Mouse (Mus musculus) limb, embryonic 15.5 days (tissue): ENCODE measurements around the gene Rara. TPM values are rescaled to one million over a fixed set of nuclear protein-coding genes. Genes with fewer than 3 reads are reported as not detected.
"Not testable (repeated sequence)": the region's sequence is repeated elsewhere in the genome, so short reads cannot be mapped to it uniquely, and the experiment has no call there.

Source experiments
- ATAC-seq: fragments of 200-750 bp; cut with Nextera tagmentation; 2 replicates; pipeline ENCODE4 v1.8.0; 2017; ENCODE audit warnings: low read depth, moderate TSS enrichment; ENCODE audit not compliant: insufficient number of reproducible peaks, low FRiP score, low TSS enrichment
- H3K27ac ChIP-seq: fragments of 300-500 bp; sonication (generic); 2 replicates; pipeline ENCODE4 v1.5.1; 2015; ENCODE audit warnings: moderate library complexity, mild to moderate bottlenecking, inconsistent platforms
- H3K27me3 ChIP-seq: fragments of 300-500 bp; sonication (generic); 2 replicates; pipeline ENCODE4 v1.6.1; 2015; ENCODE audit warnings: inconsistent platforms
- H3K36me3 ChIP-seq: fragments of 300-500 bp; sonication (generic); 2 replicates; pipeline ENCODE4 v1.6.1; 2015; ENCODE audit warnings: inconsistent platforms
- H3K4me1 ChIP-seq: fragments of 300-500 bp; sonication (generic); 2 replicates; pipeline ENCODE4 v1.6.1; 2015; ENCODE audit warnings: inconsistent platforms
- H3K4me2 ChIP-seq: fragments of 300-500 bp; sonication (generic); 2 replicates; pipeline ENCODE4 v1.6.1; 2015; ENCODE audit warnings: mild to moderate bottlenecking, inconsistent platforms
- H3K4me3 ChIP-seq: fragments of 300-500 bp; sonication (generic); 2 replicates; pipeline ENCODE4 v1.5.1; 2015; ENCODE audit warnings: mild to moderate bottlenecking, inconsistent platforms
- H3K9ac ChIP-seq: fragments of 300-500 bp; sonication (generic); 2 replicates; pipeline ENCODE4 v1.6.1; 2015; ENCODE audit warnings: inconsistent platforms
- H3K9me3 ChIP-seq: fragments of 300-500 bp; sonication (generic); 2 replicates; pipeline ENCODE4 v1.6.1; 2016; ENCODE audit warnings: inconsistent platforms
- WGBS: fragments of 180-500 bp; shearing (Covaris S2); methylation state at CpG from one replicate; pipeline ENCODE4 v1.1.7; 2015; 5-methylcytosine and 5-hydroxymethylcytosine counted together
- polyA plus RNA-seq: library from polyadenylated mRNA; unstranded; fragments of >200 nt; fragmentation: Nextera tagmentation; extraction: Ambion mirVana; gene quantifications from 2 replicates; pipeline ENCODE4 v1.2.1, GENCODE M21; 2015

The Rara gene
- polyA plus RNA-seq, 1 experiment from 2014 or later, result 43.9 TPM

DNA sequence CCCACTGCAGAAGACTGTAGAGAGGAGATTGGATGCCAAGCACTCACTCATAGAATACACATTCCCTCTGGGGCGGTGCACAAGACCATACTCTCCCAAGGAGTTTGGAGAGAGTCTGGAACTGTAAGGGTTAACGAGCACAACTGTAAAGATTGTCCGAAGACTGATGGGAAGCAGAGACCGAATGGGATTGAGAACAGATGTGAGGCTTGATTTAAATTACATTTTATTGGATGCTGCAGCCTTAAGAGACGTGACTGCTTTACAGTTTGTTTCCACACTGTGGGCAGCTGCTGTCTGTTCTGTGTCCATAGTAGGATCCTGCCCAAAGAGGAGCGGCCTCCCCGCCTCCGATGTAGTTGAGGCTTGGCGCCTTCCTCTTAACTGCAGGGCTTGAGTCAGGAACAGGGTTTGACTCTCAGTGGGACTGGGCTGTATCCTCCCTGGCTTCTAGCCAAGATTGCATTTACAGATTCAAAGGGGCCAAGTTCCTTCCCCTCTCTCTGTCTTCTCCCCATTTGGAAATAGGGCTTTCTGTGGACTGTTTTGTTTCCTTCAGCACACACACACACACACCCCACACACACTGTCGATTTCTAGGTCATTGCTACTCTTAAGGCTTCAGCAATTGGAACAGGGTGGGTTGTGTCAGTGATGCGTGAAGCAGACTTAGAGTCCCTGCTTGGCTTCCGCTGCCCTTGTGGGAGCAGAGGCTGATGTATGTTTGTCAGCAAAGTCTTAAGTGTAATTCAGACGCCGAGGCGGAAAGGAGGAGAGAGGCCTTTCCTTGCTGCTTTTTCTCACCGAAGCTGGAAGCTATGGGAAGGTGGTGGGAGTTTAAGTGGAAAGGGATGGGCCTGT is 4.5 kb upstream of the Rara start:
- Histone ChIP-seq H3K4me2 (peak overlapping the region; percentile 25), H3K4me1 (peaks cover 67% of the 10 kb centered on the region), H3K36me3 (peaks cover 13% of the 10 kb centered on the region; the same call in 1 of the 2 replicates), H3K27ac (peak overlapping the region; percentile 89)
- 19% methylated on average over 16 of the region's 16 CpGs for WGBS
- not testable (repeated sequence) for H3K9ac ChIP-seq, H3K27me3 ChIP-seq, H3K9me3 ChIP-seq, H3K4me3 ChIP-seq
- ATAC-seq, result peak; percentile 77

DNA sequence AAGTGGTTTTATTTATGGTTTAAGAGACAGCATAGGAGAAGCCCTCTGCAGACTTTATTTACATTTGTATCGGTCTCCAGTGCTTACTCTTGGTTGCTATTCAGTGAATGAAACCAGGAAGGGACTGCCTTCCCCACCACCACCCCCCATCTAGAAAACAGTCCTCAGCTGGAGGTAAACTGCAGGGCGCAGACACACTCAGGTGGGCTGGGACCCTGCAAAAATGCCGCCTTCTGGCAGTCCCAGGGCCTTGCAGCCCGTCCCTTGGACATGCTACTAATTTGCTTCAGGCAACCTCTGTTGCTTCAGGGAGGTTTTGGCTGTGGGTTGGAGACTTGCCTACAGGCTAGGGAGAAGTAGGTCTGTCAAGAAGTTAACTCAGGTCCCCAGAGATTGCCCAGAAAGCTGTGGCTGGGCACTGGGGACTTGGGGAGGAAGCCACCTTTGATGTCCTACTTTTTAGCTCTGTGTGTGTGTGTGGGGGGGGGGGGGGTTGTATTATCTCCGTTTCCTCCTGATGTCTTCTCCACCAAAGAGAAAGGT is 2.9 kb upstream of the Rara start:
- ATAC-seq, result no peak
- Histone ChIP-seq H3K36me3 (peaks cover 4% of the 10 kb centered on the region; the same call in 1 of the 2 replicates), H3K9ac (no peak overlapping the region), H3K4me1 (peaks cover 79% of the 10 kb centered on the region), H3K9me3 (no peaks in the 10 kb centered on the region), H3K27me3 (no peaks in the 10 kb centered on the region), H3K27ac (peak overlapping the region; percentile 89), H3K4me2 (peak overlapping the region; percentile 33), H3K4me3 (no peak overlapping the region)
- WGBS, result 23% methylated on average over 5 of the region's 5 CpGs

DNA sequence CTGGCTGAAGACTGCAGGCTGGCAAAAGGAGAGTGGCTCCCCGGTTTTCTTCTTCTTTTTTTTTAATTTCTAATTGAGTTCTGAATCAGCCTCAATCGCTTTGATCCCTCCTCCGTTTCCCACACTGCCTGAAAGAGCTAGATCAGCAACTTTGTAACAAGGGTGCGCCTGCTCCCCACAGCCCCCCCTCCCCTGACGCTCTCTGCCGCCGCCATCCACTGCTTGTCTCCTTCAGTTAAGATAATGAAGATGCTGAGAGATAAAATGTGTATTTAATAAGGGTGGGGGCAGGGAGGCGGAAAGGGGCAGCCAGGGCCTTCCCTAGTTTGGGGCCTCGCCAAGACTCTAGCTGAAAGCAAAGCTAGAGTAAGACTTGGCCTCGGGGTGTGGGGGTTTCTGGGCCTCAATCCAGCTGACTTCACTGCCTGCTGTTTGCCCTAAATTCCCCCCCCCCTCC is 2.3 kb upstream of the Rara start:
- no peaks in the 10 kb centered on the region for H3K36me3 ChIP-seq
- peak overlapping the region; percentile 89 for H3K27ac ChIP-seq
- peak overlapping the region; percentile 33 for H3K4me2 ChIP-seq
- no peak overlapping the region for H3K9ac ChIP-seq
- peaks cover 85% of the 10 kb centered on the region for H3K4me1 ChIP-seq
- 9% methylated on average over 10 of the region's 10 CpGs for WGBS
- no peak for ATAC-seq
- H3K4me3 ChIP-seq, result peak overlapping the region; percentile 5; the same call in 1 of the 2 replicates
- H3K9me3 ChIP-seq, result no peaks in the 10 kb centered on the region
- no peaks in the 10 kb centered on the region for H3K27me3 ChIP-seq

DNA sequence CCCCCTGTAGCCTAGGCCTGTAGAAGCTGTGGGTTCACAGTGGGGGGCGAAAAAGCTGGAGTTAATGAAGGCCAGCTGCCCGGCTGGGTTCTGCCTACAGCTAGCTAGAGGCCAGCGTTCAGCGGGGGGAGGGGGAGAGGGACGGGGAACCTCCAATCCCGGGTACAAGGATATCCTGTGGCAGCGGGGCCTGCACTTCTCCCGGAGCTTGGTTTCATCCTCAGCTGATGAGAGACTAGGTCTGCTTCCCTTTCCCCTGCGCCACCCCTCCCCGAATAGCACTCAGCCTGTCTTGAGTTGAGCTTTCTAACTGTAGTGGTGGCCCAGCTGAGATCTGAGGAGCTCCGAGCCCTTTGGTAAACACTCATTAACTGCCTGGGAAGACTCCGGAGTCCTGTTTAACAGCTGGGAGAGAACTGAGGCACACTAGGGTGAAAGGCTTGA is 1.7 kb upstream of the Rara start:
- H3K4me1 ChIP-seq, result peaks cover 91% of the 10 kb centered on the region
- 2% methylated on average over 12 of the region's 12 CpGs for WGBS
- peak overlapping the region; percentile 33 for H3K4me2 ChIP-seq
- H3K27ac ChIP-seq, result peak overlapping the region; percentile 89
- H3K9me3 ChIP-seq, result no peaks in the 10 kb centered on the region
- ATAC-seq, result peak; percentile 27
- H3K36me3 ChIP-seq, result no peaks in the 10 kb centered on the region
- H3K9ac ChIP-seq, result no peak overlapping the region
- no peaks in the 10 kb centered on the region for H3K27me3 ChIP-seq
- peak overlapping the region; percentile 5; the same call in 1 of the 2 replicates for H3K4me3 ChIP-seq

DNA sequence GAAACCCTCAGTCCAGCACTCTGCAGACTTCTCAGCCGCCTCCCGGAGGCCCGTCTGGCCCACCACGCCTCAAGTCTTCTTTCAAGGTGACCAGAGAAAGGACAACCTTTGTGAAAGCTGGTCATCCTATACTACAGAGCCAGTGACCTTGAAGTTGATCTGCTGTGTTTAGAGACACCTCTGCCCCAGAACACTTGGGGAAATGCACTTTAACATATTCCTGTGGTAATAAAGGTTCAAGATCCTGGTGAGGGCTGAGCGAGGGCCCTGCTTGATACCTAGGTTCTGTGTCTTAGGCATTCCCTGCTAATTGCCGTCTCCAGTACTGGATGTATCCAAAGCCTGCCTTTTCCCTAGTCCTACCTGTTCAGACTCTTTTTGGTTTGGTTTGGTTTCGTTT is 1.1 kb upstream of the Rara start:
- ATAC-seq, result no peak
- H3K4me2 ChIP-seq, result peak overlapping the region; percentile 33; the same call in 1 of the 2 replicates
- H3K4me1 ChIP-seq, result peaks cover 97% of the 10 kb centered on the region
- H3K27ac ChIP-seq, result peak overlapping the region; percentile 89
- WGBS, result 58% methylated on average over 7 of the region's 7 CpGs
- H3K9ac ChIP-seq, result no peak overlapping the region
- H3K36me3 ChIP-seq, result no peaks in the 10 kb centered on the region
- H3K9me3 ChIP-seq, result no peaks in the 10 kb centered on the region
- no peaks in the 10 kb centered on the region for H3K27me3 ChIP-seq
- H3K4me3 ChIP-seq, result 0 out of 2 replicates have a peak overlapping the region, but pooled peaks have one; percentile 5

DNA sequence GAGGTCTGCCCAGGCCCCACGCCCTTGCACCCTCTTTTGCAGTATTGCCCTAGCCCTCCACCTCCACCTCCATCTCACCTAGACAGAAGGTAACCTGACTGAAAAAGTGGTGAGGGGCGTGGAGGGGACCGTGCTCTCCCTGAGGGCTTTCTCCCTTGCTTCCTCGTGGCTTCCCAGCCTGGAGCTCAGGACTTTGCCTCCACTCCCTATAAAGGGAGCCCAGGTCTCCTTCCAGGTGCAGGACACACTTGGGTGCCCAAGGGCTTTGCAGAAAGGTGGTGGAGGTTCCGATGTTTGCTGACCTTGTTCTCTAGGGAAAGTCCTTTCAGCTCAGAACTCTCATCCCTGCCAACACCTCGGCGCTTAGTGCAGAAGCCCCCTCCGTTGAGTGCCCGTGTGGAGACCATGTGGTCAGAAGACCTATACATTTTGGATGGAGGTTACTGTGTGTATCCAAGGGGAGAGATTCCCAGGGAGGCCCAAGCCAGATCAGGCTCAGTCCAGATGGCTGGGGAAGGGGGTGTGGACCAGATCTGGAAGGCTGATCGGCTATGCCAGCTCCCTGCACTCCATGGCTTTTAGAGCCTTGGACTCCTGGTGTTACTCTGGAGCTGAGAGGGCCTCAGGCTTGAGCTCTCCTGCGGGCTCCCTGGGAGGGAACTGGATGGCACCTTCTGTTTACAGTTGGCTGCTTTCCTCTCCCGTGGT is 722 bp downstream of the Rara start:
- Histone ChIP-seq H3K4me1 (peaks cover 100% of the 10 kb centered on the region), H3K4me3 (peak overlapping the region; percentile 64), H3K9me3 (no peaks in the 10 kb centered on the region), H3K36me3 (no peaks in the 10 kb centered on the region), H3K27ac (peak overlapping the region; percentile 94), H3K9ac (peak overlapping the region; percentile 63), H3K27me3 (no peaks in the 10 kb centered on the region), H3K4me2 (peak overlapping the region; percentile 82)
- no peak for ATAC-seq
- 3% methylated on average over 12 of the region's 12 CpGs for WGBS

DNA sequence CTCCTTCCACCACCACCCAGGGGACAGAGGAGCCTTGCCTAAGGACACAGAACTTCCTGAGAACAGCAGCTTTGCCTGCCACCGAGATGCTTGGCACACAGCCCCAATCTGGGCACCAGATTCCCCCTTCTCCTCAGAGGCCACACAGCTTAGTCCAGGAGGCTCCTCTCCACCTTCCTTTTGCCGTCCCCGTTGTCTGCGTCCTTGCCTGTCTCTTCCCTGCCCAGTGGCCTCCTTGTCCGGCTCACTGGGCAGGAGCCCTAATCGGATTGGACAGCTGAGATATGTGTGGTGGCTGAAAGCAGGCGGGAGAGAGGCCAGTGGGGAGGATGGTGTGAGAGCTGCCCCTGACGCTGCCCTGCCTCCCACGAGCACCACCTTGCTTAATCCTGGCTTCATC is 1.9 kb downstream of the Rara start:
- H3K27ac ChIP-seq, result peak overlapping the region; percentile 94
- peaks cover 100% of the 10 kb centered on the region for H3K4me1 ChIP-seq
- H3K27me3 ChIP-seq, result no peaks in the 10 kb centered on the region
- peak overlapping the region; percentile 64 for H3K4me3 ChIP-seq
- no peak for ATAC-seq
- no peaks in the 10 kb centered on the region for H3K36me3 ChIP-seq
- H3K4me2 ChIP-seq, result peak overlapping the region; percentile 82
- H3K9ac ChIP-seq, result no peak overlapping the region
- no peaks in the 10 kb centered on the region for H3K9me3 ChIP-seq
- 14% methylated on average over 9 of the region's 9 CpGs for WGBS

DNA sequence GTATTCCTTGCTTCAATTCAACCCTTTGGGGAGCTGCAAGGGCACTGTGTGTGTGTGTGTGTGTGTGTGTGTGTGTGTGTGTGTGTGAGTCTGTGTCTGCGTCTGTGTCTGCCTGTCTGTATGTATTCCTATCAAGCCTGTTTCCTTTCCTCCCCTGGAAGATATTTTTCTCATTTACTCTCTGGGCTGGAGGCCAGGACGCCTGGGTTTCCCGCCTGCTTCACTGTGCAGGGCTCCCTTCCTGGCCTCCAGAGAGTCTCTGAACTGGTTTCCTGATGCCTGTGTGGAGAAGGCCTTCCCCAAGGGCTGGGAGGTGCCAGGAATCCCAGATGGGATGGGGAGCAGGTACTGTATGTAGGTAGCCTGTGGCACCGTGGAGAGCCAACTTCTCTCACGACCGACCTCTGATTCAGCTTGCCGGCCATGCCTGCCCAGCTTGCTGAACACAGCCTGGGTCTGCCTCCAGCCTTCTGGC is 2.5 kb downstream of the Rara start:
- Histone ChIP-seq H3K9me3 (no peaks in the 10 kb centered on the region), H3K4me1 (peaks cover 100% of the 10 kb centered on the region), H3K27me3 (no peaks in the 10 kb centered on the region), H3K27ac (peak overlapping the region; percentile 94), H3K4me2 (peak overlapping the region; percentile 82), H3K4me3 (peak overlapping the region; percentile 64), H3K36me3 (no peaks in the 10 kb centered on the region), H3K9ac (0 out of 2 replicates have a peak overlapping the region, but pooled peaks have one; percentile 4)
- no peak for ATAC-seq
- WGBS, result 18% methylated on average over 7 of the region's 7 CpGs

DNA sequence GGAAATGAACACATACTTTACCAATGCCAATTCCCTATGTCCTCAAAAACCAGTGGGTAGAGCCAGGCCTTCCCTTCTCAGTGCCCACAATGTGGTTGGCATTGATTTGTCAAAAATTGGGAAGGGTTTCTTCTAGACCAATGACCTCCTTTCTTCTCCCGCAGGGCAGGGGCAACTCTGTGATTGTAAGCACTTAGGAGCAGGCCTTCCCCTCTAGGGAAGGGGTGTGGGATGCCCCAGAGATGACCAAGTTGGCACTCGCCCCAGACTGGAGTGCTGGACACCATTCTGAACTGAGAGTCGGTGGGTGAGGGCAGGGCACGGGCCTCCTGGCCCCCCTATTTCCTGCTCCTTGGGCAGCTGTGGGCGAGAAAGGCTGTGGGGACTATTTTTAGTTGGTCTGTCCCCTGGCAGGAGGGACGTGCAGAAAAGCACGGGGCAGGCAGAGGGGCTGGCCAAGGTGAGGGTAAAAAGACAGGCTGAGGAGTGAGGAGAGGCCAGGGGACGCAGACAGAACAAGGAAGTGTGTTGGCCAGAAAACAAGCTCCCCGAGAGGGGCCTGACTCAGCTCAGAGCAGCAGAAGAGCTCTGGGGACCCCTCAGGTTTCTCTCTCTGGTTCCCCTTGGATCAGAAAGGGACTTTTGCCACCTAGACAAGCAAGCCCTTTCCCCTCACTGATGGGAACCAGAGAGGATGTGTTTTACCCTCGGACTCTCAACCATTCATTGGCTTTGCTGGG is 3.3 kb downstream of the Rara start:
- 25% methylated on average over 10 of the region's 10 CpGs for WGBS
- Histone ChIP-seq H3K4me1 (peaks cover 99% of the 10 kb centered on the region), H3K27me3 (no peaks in the 10 kb centered on the region), H3K9me3 (no peaks in the 10 kb centered on the region), H3K4me3 (peak overlapping the region; percentile 64; the same call in 1 of the 2 replicates), H3K27ac (peak overlapping the region; percentile 94), H3K36me3 (no peaks in the 10 kb centered on the region), H3K4me2 (peak overlapping the region; percentile 82), H3K9ac (no peak overlapping the region)
- no peak for ATAC-seq

DNA sequence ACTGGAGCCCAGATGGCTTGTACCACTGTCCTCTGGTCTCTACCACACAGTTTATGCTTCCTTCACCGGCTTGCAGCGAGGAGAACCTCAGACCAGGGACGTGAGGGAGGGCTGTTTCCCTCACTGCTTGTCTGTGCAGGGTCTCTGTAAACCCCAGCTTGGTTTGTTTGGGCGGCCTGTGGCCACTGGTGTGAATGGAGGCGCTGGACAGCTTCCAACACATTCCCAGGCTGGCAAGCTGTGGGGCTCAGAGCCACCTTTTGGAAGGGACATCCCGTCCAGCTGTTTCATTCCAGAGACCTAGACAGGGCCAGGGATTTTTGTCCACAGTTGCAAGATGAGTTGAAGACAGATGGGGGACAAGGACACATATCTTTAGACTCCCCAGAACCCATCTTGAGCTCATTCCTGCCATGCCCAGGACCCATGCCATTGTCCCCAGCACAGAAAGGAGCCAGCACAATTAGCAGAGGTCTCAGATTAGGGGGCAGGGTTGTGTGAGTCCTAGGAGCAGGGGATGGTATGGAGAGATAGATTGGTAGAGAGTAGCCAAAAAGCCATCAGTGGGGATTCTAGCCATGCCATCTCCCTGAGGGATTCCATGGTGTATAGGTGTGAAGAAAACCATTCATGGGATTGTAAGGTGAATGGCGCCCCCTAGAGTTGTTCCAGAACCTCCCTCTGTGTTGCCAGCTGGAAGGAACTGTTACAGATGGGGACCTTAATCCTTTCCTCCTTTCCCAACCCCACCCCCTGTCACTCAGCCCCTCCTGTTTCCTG is 4.1 kb downstream of the Rara start:
- no peak for ATAC-seq
- Histone ChIP-seq H3K4me3 (peak overlapping the region; percentile 8; the same call in 1 of the 2 replicates), H3K9ac (no peak overlapping the region)

More for the DNA sequence above, 4.1 kb downstream of the Rara start:
- Histone ChIP-seq H3K9me3 (no peaks in the 10 kb centered on the region), H3K36me3 (no peaks in the 10 kb centered on the region), H3K4me2 (peak overlapping the region; percentile 82), H3K27ac (peak overlapping the region; percentile 94), H3K27me3 (no peaks in the 10 kb centered on the region), H3K4me1 (peaks cover 99% of the 10 kb centered on the region)
- WGBS, result 23% methylated on average over 7 of the region's 7 CpGs
